Mouse (Mus musculus): ENCODE data around the gene Gm49321. TPM values are rescaled to one million over a fixed set of nuclear protein-coding genes. Genes with fewer than 3 reads are reported as not detected.

Gene Gm49321
- polyA plus RNA-seq, 1 experiment from 2014 or later: 19.5 TPM

GRCm38 (mm10) chr12:73930266-73930665 lies 7.2 kb upstream of the Gm49321 start:
- Histone ChIP-seq H3K4me2 (ENCODE audit: low read depth, low read length, severe bottlenecking) (no peak overlapping the region), H3K27ac (ENCODE audit: low read depth, low read length) (no peak overlapping the region), H3K9me3 (ENCODE audit: control insufficient read depth, low read length) (no peaks in the 10 kb centered on the region), H3K27me3 (ENCODE audit: control insufficient read depth, insufficient read depth, low read length) (no peaks in the 10 kb centered on the region), H3K4me1 (replicated peaks; ENCODE audit: control insufficient read depth, insufficient read depth, low read length) (no peaks in the 10 kb centered on the region), H3K36me3 (ENCODE audit: control insufficient read depth, insufficient read depth, low read length) (peaks cover 7% of the 10 kb centered on the region; the same call in 1 of the 2 replicates), H3K4me3 (ENCODE audit: low read depth, low read length) (no peak overlapping the region), H3K9ac (ENCODE audit: low read length) (no peak overlapping the region)
- 84% methylated on average over 3 of the region's 3 CpGs for WGBS
- no peak for ATAC-seq (replicated peaks; ENCODE audit: low FRiP score)
- no peak for DNase-seq (ENCODE audit: low spot score)

- H3K9ac ChIP-seq (ENCODE audit: low read length): no peak overlapping the region
- peaks cover 7% of the 10 kb centered on the region; the same call in 1 of the 2 replicates for H3K36me3 ChIP-seq (ENCODE audit: control insufficient read depth, insufficient read depth, low read length)
- ATAC-seq (replicated peaks; ENCODE audit: low FRiP score) (no peak), DNase-seq (ENCODE audit: low spot score) (no peak)
- no peak overlapping the region for H3K4me2 ChIP-seq (ENCODE audit: low read depth, low read length, severe bottlenecking)
- H3K4me3 ChIP-seq (ENCODE audit: low read depth, low read length): no peak overlapping the region
- 67% methylated on average over 5 of the region's 5 CpGs for WGBS
- H3K9me3 ChIP-seq (ENCODE audit: control insufficient read depth, low read length): no peaks in the 10 kb centered on the region
- H3K27me3 ChIP-seq (ENCODE audit: control insufficient read depth, insufficient read depth, low read length): no peaks in the 10 kb centered on the region
- no peaks in the 10 kb centered on the region for H3K4me1 ChIP-seq (replicated peaks; ENCODE audit: control insufficient read depth, insufficient read depth, low read length)
- H3K27ac ChIP-seq (ENCODE audit: low read depth, low read length): no peak overlapping the region
Observed at GRCm38 (mm10) chr12:73931274-73931673, 6.2 kb upstream of the Gm49321 start.

DNA sequence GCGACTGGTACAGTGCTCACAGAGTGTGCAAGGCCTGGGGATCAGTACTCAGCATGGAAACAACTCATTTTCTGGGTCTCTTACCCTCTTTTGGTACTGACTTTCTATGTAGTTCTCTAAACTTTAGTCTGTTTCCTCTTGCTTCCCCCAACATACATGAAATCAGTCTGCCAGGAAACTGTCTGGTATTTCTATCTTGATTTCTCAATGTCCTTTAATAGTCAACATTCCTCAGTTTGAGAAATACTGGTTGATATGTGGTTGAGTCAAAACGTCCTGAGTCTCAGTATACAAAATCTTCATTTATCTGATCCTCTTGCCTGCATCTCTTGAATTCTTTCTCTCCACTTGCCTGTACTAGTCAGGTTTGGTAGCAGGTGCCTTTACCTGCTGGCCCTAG lies 2.9 kb upstream of the Gm49321 start:
- Histone ChIP-seq H3K4me1 (replicated peaks; ENCODE audit: control insufficient read depth, insufficient read depth, low read length) (no peaks in the 10 kb centered on the region), H3K4me2 (ENCODE audit: low read depth, low read length, severe bottlenecking) (no peak overlapping the region), H3K9me3 (ENCODE audit: control insufficient read depth, low read length) (no peaks in the 10 kb centered on the region), H3K27me3 (ENCODE audit: control insufficient read depth, insufficient read depth, low read length) (no peaks in the 10 kb centered on the region), H3K9ac (ENCODE audit: low read length) (no peak overlapping the region), H3K27ac (ENCODE audit: low read depth, low read length) (no peak overlapping the region), H3K4me3 (ENCODE audit: low read depth, low read length) (no peak overlapping the region), H3K36me3 (ENCODE audit: control insufficient read depth, insufficient read depth, low read length) (peaks cover 8% of the 10 kb centered on the region; the same call in 1 of the 2 replicates)
- DNase-seq (ENCODE audit: low spot score) (no peak), ATAC-seq (replicated peaks; ENCODE audit: low FRiP score) (no peak)
- WGBS: 84% methylated on average over 2 of the region's 2 CpGs

DNA sequence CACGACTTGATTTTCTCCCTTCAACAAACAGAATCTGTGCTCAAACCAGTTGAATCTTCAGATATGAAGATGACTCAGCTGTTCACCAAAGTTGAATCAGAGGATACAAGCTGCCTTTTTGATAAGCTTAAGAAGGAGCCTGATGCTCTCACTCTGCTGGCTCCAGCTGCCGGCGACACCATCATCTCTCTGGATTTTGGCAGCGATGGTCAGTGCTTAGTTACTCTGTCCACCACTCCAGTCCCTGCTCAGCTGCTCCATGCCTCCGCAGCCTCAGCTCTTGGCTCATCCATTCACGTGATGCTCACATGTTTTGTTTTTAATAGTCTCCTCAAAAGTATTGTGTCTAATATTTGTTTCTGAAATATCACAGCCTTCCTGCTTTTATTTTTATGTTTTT lies 2.1 kb downstream of the Gm49321 start:
- no peak overlapping the region for H3K4me2 ChIP-seq (ENCODE audit: low read depth, low read length, severe bottlenecking)
- no peak for ATAC-seq (replicated peaks; ENCODE audit: low FRiP score)
- no peak for DNase-seq (ENCODE audit: low spot score)
- no peak overlapping the region for H3K27ac ChIP-seq (ENCODE audit: low read depth, low read length)
- peaks cover 2% of the 10 kb centered on the region for H3K36me3 ChIP-seq (ENCODE audit: control insufficient read depth, insufficient read depth, low read length)
- WGBS: 97% methylated on average over 6 of the region's 6 CpGs
- no peaks in the 10 kb centered on the region for H3K27me3 ChIP-seq (ENCODE audit: control insufficient read depth, insufficient read depth, low read length)
- no peak overlapping the region for H3K4me3 ChIP-seq (ENCODE audit: low read depth, low read length)
- H3K9ac ChIP-seq (ENCODE audit: low read length): no peak overlapping the region
- H3K9me3 ChIP-seq (ENCODE audit: control insufficient read depth, low read length): no peaks in the 10 kb centered on the region
- no peaks in the 10 kb centered on the region for H3K4me1 ChIP-seq (replicated peaks; ENCODE audit: control insufficient read depth, insufficient read depth, low read length)

DNA sequence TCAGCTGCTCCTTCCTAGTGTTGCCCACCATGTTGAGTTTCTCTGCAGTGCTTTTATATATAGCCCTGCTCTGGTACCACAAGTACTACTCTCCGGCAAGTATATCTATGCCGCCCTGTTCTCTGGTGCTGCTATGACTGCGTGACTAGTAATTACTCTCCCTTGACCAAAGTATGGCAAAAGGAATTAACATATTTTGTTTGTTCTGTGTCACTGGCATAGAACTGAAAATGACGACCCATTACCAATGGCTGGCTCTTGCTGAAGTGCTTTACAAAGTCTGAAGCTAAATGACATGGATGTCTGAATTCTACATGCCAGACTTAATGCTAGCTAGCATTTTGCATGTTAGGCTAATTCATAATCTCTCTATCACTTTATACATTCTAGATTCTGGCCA lies 11.0 kb downstream of the Gm49321 start:
- ATAC-seq (replicated peaks; ENCODE audit: low FRiP score) (no peak), DNase-seq (ENCODE audit: low spot score) (no peak)
- Histone ChIP-seq H3K9me3 (ENCODE audit: control insufficient read depth, low read length) (no peaks in the 10 kb centered on the region), H3K4me1 (replicated peaks; ENCODE audit: control insufficient read depth, insufficient read depth, low read length) (peaks cover 7% of the 10 kb centered on the region; the same call in 1 of the 2 replicates), H3K36me3 (ENCODE audit: control insufficient read depth, insufficient read depth, low read length) (peaks cover 2% of the 10 kb centered on the region; the same call in 1 of the 2 replicates), H3K27ac (ENCODE audit: low read depth, low read length) (no peak overlapping the region), H3K4me2 (ENCODE audit: low read depth, low read length, severe bottlenecking) (no peak overlapping the region), H3K9ac (ENCODE audit: low read length) (no peak overlapping the region), H3K4me3 (ENCODE audit: low read depth, low read length) (no peak overlapping the region), H3K27me3 (ENCODE audit: control insufficient read depth, insufficient read depth, low read length) (no peaks in the 10 kb centered on the region; the same call in 1 of the 2 replicates)
- 88% methylated on average over 4 of the region's 4 CpGs for WGBS

DNA sequence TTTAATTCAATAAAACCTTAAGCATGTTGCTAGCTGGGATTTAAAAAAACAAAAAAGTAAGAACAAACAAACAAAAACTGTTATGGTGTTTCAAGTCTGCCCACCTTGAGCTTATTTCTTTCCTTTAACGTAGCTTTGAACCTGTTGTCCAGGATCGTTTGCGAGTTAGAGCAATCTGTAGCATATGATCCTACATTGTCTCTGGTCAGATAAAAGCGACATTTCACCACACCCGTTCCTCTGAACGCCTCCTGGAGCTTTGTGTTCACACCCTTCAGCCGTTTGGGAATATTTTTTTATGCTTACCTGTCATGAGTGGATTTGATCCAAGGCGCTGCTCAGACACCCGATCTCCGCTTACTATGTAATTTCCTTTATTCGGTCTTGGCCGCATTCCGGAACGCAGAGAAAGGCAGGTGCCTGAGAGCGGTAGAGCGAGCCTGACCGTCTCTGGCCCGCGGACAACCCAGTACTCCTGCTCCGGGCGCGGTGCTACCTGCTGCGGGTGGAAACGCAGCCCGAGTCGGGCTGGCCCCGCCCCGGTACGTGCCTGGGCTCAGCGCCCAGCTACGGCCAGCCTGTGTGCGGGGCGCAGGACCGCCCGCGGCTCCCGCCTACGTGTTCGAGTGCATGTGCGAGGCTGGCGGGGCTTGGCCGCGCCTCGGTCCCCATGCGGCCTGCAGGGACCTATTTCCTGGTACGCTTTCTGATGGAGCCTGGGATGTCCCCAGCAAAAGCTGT lies 12.0 kb downstream of the Gm49321 start:
- ATAC-seq (replicated peaks; ENCODE audit: low FRiP score): peak; percentile 92
- no peaks in the 10 kb centered on the region for H3K9me3 ChIP-seq (ENCODE audit: control insufficient read depth, low read length)
- no peak overlapping the region for H3K27ac ChIP-seq (ENCODE audit: low read depth, low read length)
- 6% methylated on average over 46 of the region's 46 CpGs for WGBS
- peaks cover 7% of the 10 kb centered on the region; the same call in 1 of the 2 replicates for H3K4me1 ChIP-seq (replicated peaks; ENCODE audit: control insufficient read depth, insufficient read depth, low read length)
- DNase-seq (ENCODE audit: low spot score): peak; percentile 81
- no peaks in the 10 kb centered on the region; the same call in 1 of the 2 replicates for H3K27me3 ChIP-seq (ENCODE audit: control insufficient read depth, insufficient read depth, low read length)
- H3K36me3 ChIP-seq (ENCODE audit: control insufficient read depth, insufficient read depth, low read length): peaks cover 2% of the 10 kb centered on the region; the same call in 1 of the 2 replicates
- peak overlapping the region; percentile 34 for H3K4me3 ChIP-seq (ENCODE audit: low read depth, low read length)
- peak overlapping the region; percentile 77 for H3K4me2 ChIP-seq (ENCODE audit: low read depth, low read length, severe bottlenecking)
- peak overlapping the region; percentile 59 for H3K9ac ChIP-seq (ENCODE audit: low read length)

DNA sequence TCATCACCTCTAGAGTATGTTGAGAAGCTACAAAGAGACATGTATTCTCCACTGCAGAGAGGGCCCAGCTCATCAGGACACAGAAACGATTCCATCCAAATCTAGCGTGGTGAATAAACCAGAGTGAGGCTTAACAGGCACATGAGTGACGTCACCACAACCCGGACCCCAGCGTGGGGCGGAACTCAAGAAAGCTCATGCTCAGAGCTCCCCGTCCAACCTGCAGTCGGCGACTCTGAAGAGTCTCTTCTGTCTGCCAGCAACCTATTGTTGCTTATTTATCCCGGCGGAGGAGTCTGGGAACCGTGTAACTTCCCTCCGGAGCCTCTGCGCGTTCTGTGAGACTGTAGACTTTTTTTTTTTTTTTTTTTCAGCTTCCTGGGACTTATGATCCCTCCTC lies 15.4 kb downstream of the Gm49321 start:
- 9% methylated on average over 15 of the region's 15 CpGs for WGBS
- H3K4me2 ChIP-seq (ENCODE audit: low read depth, low read length, severe bottlenecking): peak overlapping the region; percentile 58
- H3K27ac ChIP-seq (ENCODE audit: low read depth, low read length): no peak overlapping the region
- peaks cover 7% of the 10 kb centered on the region; the same call in 1 of the 2 replicates for H3K4me1 ChIP-seq (replicated peaks; ENCODE audit: control insufficient read depth, insufficient read depth, low read length)
- peak overlapping the region; percentile 48 for H3K9ac ChIP-seq (ENCODE audit: low read length)
- H3K9me3 ChIP-seq (ENCODE audit: control insufficient read depth, low read length): no peaks in the 10 kb centered on the region
- peak overlapping the region; percentile 22 for H3K4me3 ChIP-seq (ENCODE audit: low read depth, low read length)
- H3K27me3 ChIP-seq (ENCODE audit: control insufficient read depth, insufficient read depth, low read length): no peaks in the 10 kb centered on the region
- peak; percentile 73 for DNase-seq (ENCODE audit: low spot score)
- peak; percentile 54 for ATAC-seq (replicated peaks; ENCODE audit: low FRiP score)
- H3K36me3 ChIP-seq (ENCODE audit: control insufficient read depth, insufficient read depth, low read length): no peaks in the 10 kb centered on the region

DNA sequence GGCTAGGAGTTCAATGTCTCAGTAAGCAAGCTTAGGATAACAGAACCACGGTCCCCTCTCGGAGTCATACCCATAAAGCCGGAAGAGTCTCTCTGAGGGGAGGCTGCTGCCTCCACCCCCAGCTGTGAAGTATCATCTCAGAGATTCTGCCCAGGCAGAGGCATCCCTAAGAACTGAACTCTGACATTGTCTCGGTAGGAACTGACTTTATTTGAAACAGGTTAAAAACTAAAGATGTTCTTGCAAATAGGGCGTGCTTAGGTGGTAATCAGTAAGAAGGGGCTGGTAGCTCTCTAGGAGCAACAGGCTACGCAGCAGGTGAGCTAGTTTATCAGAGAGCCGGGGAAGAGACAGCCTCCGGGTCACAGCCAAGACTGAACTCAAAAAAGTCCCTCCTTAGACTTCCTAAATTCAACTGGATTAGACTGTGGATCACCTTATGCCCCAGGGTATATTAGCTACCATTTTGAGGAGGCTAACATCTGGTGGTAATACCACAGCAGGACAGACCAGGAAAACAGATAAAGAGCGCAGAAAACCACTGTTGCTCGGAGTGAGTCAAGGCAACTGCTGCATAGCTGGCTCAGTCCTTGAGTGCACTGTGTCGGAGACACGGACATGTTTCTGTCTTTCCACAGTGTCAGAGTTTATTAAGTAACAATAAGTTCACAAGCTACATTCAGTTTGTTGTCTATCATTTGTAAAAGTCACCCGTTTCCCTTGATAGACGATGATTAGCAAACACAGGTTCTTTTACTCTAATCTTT lies 16.1 kb downstream of the Gm49321 start:
- H3K36me3 ChIP-seq (ENCODE audit: control insufficient read depth, insufficient read depth, low read length): no peaks in the 10 kb centered on the region
- ATAC-seq (replicated peaks; ENCODE audit: low FRiP score) (no peak), DNase-seq (ENCODE audit: low spot score) (no peak)
- no peak overlapping the region for H3K27ac ChIP-seq (ENCODE audit: low read depth, low read length)
- no peaks in the 10 kb centered on the region for H3K9me3 ChIP-seq (ENCODE audit: control insufficient read depth, low read length)
- H3K4me1 ChIP-seq (replicated peaks; ENCODE audit: control insufficient read depth, insufficient read depth, low read length): peaks cover 7% of the 10 kb centered on the region; the same call in 1 of the 2 replicates
- H3K27me3 ChIP-seq (ENCODE audit: control insufficient read depth, insufficient read depth, low read length): no peaks in the 10 kb centered on the region
- peak overlapping the region; percentile 22; the same call in 1 of the 2 replicates for H3K4me3 ChIP-seq (ENCODE audit: low read depth, low read length)
- 50% methylated on average over 14 of the region's 14 CpGs for WGBS
- H3K9ac ChIP-seq (ENCODE audit: low read length): no peak overlapping the region; the same call in 1 of the 2 replicates
- peak overlapping the region; percentile 58 for H3K4me2 ChIP-seq (ENCODE audit: low read depth, low read length, severe bottlenecking)
